Mouse (Mus musculus): ENCODE measurements at regions not wholly inside any gene's neighbourhood (a gene's known extent, or its start where the extent isn't known, plus 50 kb on each side); places are given as distances from the start of the nearest gene placed in this dataset.
"Not testable (repeated sequence)": the region's sequence is repeated elsewhere in the genome, so short reads cannot be mapped to it uniquely, and the experiment has no call there.

DNA sequence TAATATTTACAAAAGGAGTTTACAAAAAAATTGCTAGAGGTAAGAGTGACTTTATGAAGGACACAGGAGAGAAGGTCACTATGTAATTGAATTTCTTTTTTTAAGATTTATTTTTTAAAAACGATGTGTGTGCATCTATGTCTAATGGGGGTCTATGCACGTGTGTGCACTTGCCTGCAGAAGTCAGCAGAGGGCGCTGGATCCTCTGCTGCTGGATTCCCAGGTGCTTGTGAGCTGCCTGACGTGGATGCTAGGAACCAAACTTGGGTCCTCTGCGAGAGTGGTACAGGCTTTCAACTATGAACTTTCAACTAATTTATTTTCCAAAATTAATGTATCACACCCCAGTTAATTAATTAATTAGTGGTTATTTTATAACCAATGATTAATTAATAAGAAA lies 85.0 kb downstream of the Glrx3 start:
- DNase-seq (ENCODE audit: extremely low read depth, insufficient read length, low spot score): no peak

DNA sequence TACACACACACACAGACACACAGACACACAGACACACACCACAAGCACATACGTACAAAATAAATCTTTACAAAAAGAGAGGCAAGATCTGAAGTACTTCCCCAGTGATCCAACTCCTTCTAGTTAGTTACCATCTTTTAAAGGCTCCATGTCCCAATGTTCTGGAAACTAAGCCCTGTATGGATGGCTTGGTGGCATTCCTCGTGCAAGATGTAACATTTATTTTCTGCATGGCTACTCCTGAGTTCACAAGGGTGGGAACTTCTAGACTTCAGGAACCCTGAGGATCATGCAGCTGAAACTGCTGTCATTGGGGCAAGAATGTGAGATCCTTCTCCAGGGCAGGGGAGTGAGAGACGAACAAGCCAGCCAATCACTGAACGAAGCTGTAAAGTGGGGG lies 96.1 kb downstream of the Glrx3 start:
- DNase-seq (ENCODE audit: extremely low read depth, insufficient read length, low spot score): no peak

- DNase-seq (ENCODE audit: extremely low read depth, insufficient read length, low spot score): no peak
These were observed 112.6 kb downstream of the Glrx3 start for GRCm38 (mm10) chr7:137549991-137550390.

GRCm38 (mm10) chr7:137552551-137553198 lies 115.3 kb downstream of the Glrx3 start:
- no peak for DNase-seq (ENCODE audit: extremely low read depth, insufficient read length, low spot score)

DNA sequence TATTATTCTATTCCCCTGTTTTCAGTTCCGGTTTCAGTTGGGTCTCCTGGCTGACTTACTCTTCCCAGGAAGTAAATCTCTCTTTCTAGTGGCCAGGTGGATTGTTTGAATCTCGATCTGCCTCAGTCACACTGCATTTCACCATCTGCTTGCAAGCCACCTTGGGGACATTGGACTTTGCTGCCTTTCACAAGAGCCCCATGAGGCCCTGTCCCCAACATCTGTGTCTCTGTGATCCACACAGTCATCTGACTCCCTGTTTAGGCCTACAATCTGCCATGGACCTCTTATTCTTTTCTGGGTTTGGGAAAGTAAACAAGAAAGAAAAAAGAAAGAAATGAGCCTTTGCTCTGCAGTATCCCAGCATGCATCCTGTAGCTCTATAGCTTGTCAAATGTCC lies 118.1 kb downstream of the Glrx3 start:
- DNase-seq (ENCODE audit: extremely low read depth, insufficient read length, low spot score): no peak

GRCm38 (mm10) chr7:137557439-137557838 lies 120.0 kb downstream of the Glrx3 start:
- DNase-seq (ENCODE audit: extremely low read depth, insufficient read length, low spot score): no peak

DNA sequence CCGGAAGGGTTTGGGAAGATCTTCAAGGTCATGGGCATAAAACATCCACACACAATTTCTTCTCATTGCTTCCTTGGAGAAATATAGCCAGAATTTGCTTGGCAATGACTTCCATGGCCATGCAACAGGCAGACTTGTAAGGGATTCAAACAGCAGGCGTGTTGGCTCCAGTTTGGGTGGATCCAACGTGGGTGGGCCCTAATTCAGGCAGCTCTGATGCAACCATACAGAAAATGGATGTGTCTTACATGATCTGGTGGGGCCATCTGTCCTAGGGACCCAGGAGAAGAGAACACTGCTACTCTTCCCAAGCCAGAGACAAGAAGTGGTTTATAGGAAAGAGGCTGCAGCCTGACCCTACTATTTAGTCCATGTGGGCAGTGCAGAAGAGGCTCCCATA lies 121.5 kb downstream of the Glrx3 start:
- no peak for DNase-seq (ENCODE audit: extremely low read depth, insufficient read length, low spot score)

- no peak for DNase-seq (ENCODE audit: extremely low read depth, insufficient read length, low spot score)
These were observed 132.8 kb downstream of the Glrx3 start for GRCm38 (mm10) chr7:137570199-137570598.

GRCm38 (mm10) chr7:137575491-137575890 lies 138.1 kb downstream of the Glrx3 start:
- DNase-seq (ENCODE audit: extremely low read depth, insufficient read length, low spot score): no peak

DNA sequence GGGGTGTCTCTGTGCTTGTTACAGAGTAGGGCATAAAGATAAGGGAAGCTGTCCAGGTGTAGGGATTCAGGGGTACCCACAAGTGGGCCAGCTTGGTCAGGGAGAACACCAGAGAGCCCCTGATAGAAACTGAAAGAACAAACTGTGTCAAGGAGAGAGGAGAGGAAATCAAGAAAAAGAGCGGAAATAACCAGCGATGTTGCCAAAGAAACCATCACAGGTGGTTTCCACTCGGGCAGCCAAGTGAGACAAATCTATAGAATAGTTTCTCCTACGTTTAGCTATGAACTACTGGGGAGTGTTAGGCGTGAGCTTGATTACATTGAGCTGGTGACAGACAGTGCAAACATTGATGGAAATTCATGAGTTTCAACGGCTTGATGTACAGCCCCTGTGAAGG lies 138.8 kb downstream of the Glrx3 start:
- no peak for DNase-seq (ENCODE audit: extremely low read depth, insufficient read length, low spot score)

GRCm38 (mm10) chr7:137583556-137583955 lies 146.1 kb downstream of the Glrx3 start:
- no peak for DNase-seq (ENCODE audit: extremely low read depth, insufficient read length, low spot score)

DNA sequence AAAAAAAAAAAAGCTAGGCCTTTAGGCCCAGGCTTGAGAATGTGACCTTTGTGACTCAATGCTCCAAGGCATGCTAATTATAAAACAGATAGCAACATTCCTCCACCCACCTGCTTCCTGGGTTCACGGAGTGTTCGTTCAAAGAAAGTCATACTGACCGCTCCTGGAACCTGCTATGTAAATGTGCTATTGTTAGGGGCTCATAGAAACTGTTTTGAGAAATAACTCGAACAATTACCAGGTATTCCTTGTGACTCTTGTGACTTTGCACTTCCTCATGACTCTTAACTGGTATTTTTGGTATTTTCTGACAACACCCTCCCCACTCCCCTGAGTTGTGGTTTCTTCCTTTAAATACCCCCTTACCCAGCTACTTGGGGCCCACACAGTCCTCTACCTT lies 147.5 kb downstream of the Glrx3 start:
- not testable (repeated sequence) for DNase-seq (ENCODE audit: extremely low read depth, insufficient read length, low spot score)

GRCm38 (mm10) chr7:137593570-137593969 lies 156.2 kb downstream of the Glrx3 start:
- no peak for DNase-seq (ENCODE audit: extremely low read depth, insufficient read length, low spot score)

DNA sequence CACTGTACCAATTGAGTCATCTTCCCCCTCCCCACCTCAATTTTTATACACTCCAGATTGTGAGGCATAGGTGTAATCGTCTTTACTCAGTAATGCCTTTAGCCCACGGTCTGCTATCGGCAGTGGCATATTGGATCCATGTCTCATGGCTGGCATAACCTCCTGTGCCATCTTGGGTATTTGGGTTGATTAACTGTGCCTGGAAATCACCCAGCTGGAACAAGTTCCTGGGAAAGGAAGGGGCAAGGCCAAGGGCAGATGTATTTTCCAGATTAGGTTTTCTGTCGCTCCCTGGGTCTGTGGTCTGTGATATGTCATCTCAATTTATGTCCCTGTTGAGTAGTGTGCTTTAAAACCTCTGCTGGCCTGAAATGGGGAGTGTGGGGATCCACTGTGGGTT lies 158.2 kb downstream of the Glrx3 start:
- no peak for DNase-seq (ENCODE audit: extremely low read depth, insufficient read length, low spot score)

DNA sequence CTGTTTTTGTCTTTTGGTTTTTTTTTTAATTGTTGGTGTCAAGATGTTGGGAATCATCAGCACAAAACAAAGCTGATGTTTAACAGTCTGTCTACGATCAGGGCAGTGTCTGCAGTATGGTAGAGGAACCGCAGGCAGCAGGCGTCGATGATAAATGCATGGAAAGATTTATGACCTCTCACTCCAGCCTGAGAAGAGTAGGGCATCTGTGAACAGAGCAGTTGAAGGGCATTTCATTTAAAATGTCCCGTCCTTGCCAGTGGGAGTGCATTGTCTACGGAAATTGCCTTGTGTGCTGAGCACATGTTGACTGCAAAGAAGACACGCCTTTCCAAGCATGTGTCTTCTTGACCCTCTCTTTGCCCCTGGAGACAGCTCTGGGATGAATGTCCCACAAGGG lies 158.7 kb downstream of the Glrx3 start:
- no peak for DNase-seq (ENCODE audit: extremely low read depth, insufficient read length, low spot score)

DNA sequence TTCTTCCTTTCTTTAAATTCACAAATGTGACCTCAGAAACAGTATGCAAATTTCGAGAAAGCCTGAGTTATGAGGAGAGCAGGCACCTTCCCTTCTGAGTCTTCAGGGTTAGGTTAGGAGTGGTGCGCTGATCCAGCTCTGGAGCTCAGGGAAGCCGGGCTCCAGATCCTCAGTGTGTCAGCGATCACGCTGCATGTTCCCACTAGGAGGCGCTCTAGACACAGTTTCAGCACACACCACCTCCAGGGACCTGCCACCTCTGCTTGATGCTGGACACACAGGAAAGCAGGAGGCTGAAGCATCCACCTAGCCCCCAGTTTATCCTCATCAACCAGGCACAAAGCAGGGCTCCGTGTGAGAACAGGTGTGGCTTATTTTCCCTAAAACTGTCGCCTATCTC lies 165.6 kb downstream of the Glrx3 start:
- DNase-seq (ENCODE audit: extremely low read depth, insufficient read length, low spot score): no peak

DNA sequence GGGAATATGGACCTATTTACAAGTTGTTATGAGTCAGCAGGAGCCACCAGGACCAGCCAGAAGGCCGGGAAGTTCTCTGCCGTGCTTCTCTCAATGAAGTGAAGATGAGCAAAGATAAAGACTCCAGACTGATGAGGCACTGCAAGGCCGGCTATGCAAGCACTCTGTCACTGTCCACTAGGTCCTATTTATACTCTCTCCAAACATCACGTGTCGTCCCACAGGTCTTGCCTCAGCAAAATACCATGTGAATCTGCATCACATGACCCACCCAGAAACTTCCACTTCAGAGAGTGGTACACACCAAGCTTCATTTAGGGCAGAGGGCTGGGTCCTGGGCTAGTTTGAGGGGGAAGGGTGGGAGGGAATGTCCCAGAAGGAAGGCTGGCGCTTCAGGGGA lies 172.3 kb downstream of the Glrx3 start:
- DNase-seq (ENCODE audit: extremely low read depth, insufficient read length, low spot score): no peak

DNA sequence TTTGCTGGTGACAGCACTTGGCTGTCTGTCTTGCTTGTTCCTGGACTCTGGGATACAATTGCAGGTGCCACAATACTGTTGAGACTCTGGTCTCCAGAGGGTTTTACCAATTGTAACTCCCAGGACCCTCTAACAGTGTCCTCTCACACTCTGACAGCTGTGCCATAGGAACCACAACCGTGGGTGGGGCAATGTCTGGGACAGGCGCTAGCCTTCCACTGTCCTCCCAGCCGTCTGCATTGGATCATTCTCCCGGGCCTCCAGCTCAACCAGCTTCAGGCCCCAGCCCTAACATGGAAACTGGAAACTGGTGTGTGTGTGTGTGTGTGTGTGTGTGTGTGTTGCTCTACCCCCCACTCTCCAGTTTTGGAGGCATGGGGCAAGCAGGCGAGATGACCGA lies 173.9 kb downstream of the Glrx3 start:
- DNase-seq (ENCODE audit: extremely low read depth, insufficient read length, low spot score): no peak

DNA sequence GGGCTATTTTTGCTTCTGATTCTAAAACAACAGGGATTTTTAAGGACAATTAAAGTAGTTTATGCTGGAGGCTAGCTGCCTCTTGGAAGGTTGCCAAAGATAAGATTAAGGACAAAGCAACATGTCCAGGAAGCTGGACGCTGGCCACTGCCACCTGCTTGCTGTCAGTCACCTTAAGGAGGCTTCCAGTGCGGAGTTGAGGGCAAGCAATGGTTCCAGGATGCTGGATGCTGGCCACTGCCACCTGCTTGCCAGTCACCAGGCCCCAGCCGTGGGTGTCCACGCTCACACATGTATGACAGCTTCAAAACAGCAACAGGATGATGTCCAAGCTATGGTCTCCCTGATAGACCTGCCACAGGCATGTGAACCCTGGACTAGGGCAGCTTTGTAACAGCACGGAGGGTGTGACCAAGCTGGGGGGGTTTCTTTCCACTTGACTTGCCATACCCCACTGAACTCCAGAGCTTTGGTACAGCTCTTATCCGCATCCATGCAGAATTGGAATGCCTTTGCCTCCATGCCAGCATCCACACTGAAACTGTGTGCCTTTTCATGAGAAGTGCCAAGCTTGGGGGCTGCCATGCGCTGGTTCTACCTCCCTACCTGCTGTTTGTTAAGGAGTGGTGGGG lies 174.6 kb downstream of the Glrx3 start:
- DNase-seq (ENCODE audit: extremely low read depth, insufficient read length, low spot score): no peak

- no peak for DNase-seq (ENCODE audit: extremely low read depth, insufficient read length, low spot score)
These were observed 181.2 kb downstream of the Glrx3 start for GRCm38 (mm10) chr7:137618406-137619133.

DNA sequence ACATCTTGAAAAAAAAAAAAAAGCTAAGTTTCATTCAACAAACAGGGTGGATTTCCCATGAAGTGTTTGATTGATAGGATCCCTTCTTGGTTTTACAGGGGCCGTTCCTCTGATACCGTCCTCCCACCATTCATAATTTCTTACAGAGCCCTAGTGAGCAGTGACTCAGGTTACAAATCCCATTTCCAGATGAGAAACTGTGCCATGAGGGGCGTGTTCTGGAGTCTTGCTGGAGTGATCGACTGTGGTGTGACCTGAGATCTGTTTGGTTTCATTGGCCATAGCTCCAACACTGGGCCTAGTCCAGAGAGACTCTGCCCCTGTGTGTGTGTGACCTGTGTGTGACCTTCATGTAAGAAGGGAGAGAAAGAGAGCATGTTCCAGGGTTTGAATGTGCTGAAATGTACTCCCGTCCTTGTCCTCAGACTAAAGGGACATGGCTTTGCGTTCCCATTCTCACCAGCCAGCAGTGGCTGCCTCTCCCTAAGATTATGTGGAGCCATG lies 181.9 kb downstream of the Glrx3 start:
- DNase-seq (ENCODE audit: extremely low read depth, insufficient read length, low spot score): no peak

DNA sequence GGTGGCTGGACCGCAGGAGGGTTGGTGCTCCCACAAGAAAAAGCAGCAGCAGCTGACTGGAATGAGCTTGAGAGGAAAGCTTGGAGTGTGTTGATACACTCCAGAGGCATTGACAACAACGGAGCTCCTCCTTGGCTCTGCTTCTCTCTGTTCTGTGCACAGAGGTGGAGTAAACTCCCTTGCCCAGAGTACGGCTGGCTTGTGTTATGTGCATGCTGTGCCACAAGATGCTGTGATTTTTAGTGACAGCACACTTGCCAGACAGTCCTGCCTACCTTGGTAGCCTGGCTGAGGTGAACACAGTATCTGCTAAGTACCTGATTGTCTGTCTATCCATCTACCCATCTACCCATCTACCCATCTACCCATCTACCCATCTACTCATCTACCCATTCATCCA lies 190.9 kb downstream of the Glrx3 start:
- no peak for DNase-seq (ENCODE audit: extremely low read depth, insufficient read length, low spot score)

Measured in 3134 (cell line).